In the genomic region with DNA sequence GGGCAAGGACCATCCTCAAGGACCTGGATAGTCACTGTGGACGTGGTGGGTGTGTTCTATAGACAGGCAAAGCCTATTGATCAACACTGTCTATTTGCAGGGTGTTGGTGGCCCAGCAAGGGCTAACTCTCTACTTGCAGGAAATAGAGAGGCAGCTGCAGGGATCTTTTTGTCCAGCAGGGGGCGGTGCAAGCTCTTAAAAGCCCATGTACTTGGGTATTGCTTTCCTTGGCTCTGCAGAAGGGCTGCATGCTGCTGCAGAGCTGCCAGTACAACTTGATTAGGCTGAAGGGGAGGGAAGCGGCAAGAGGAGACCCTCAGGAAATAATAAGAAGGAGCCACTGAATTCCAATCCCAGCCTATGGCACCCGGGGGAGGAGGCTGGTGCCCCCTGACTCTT, we compare ENCODE assay signal across 9 mouse cellular contexts. TPM values are rescaled to one million over a fixed set of nuclear protein-coding genes. Genes with fewer than 3 reads are reported as not detected.
DNase-seq lines count a peak whose midpoint lies in the region; ATAC-seq lines count a peak whose summit lies in the region.
"Had no signal": no experiment of that assay in that cellular context is flagged by ENCODE, and none has a peak within 500 bp of the region (broad histone marks: within the 10 kb centered on the region; RNA-seq: fewer than 3 reads in every experiment).

No protein-coding gene starts in this region.

- no peaks in the 10 kb centered on the region for H3K36me3 ChIP-seq in hindbrain, embryonic 14.5 days (replicated peaks; ENCODE audit: control insufficient read depth, insufficient read depth)

- H3K27me3 ChIP-seq in hindbrain, embryonic 14.5 days (ENCODE audit: control insufficient read depth, insufficient read depth, low read length): no peaks in the 10 kb centered on the region; the same call in 1 of the 2 replicates

- H3K27ac ChIP-seq in hindbrain, embryonic 14.5 days: no peak overlapping the region

- no peak overlapping the region for H3K4me2 ChIP-seq in hindbrain, embryonic 14.5 days (replicated peaks)

- ATAC-seq in hindbrain, embryonic 14.5 days (ENCODE audit: low FRiP score): peak; percentile 68; the same call in 1 of the 2 replicates

- no peak overlapping the region for H3K4me3 ChIP-seq in hindbrain, embryonic 14.5 days (replicated peaks; ENCODE audit: low read length)
- H3K4me3 ChIP-seq: megakaryocyte, embryonic 14.5 days had no signal

- peaks cover 18% of the 10 kb centered on the region for H3K4me1 ChIP-seq in hindbrain, embryonic 14.5 days (replicated peaks; ENCODE audit: control insufficient read depth, insufficient read depth, low read length)

- WGBS in hindbrain, embryonic 14.5 days: 0% methylated on average over 4 of the region's 4 CpGs

- peak; percentile 77 for DNase-seq in Muller cell, postnatal 12 days (ENCODE audit: inconsistent ontology term)
- peak; percentile 86 for DNase-seq in cerebellum, adult 9-10 months
- peak; percentile 80 to 88 for DNase-seq in frontal cortex, postnatal 10 days (ENCODE audit: low spot score in 2 of 2)
- DNase-seq in hindbrain, embryonic 14.5 days (ENCODE audit: low spot score): peak; percentile 99
- peak; percentile 94 to 95 for DNase-seq in layer of hippocampus, postnatal 14 days (ENCODE audit: low spot score in 2 of 2)
- DNase-seq in lung, postnatal 4 days: peak; percentile 88 to 94
- peak; percentile 89 for DNase-seq in right cerebral cortex, adult 18-20 months
- peak; percentile 86 for DNase-seq in urinary bladder, adult 2 months (ENCODE audit: low spot score)

- H3K9ac ChIP-seq in hindbrain, embryonic 14.5 days: no peak overlapping the region

- no peaks in the 10 kb centered on the region for H3K9me3 ChIP-seq in hindbrain, embryonic 14.5 days (ENCODE audit: control insufficient read depth, low read length)
- H3K9me3 ChIP-seq: megakaryocyte, embryonic 14.5 days had no signal

RNA-seq across cellular contexts. Expression of gene Sept9, which starts 38.7 kb away (rescaled TPM):
- polyA plus RNA-seq in hindbrain, embryonic 14.5 days (2014; fragmentation: Nextera tagmentation; extraction: Ambion mirVana): 96.5 and 96.9 TPM in 2 replicates
- 10 to 100 TPM; 91.7 to 93.9 TPM for total RNA-seq in layer of hippocampus, postnatal 14 days (2021)
- 38.4 and 62.8 TPM in 2 replicates for polyA plus RNA-seq in urinary bladder, adult 2 months (2012; rRNA removed)
